Mouse (Mus musculus) left cerebral cortex, adult 18-20 months (tissue): ENCODE measurements around the gene Taar3. TPM values are rescaled to one million over a fixed set of nuclear protein-coding genes. Genes with fewer than 3 reads are reported as not detected.

Experiments
- DNase-seq, 2 experiments: peaks; one replicate each; pipeline ENCODE4 v3.0.0; 2021 to 2022; ENCODE audit warnings: low spot score in 2 of 2, mixed read lengths in 1 of 2
- total RNA-seq, 2 experiments: library from RNA; stranded (reverse); gene quantifications; 2 replicates each; pipeline ENCODE4 v1.2.3; 2021

Taar3 gene
- total RNA-seq, 2 experiments from 2014 or later: not detected

DNA sequence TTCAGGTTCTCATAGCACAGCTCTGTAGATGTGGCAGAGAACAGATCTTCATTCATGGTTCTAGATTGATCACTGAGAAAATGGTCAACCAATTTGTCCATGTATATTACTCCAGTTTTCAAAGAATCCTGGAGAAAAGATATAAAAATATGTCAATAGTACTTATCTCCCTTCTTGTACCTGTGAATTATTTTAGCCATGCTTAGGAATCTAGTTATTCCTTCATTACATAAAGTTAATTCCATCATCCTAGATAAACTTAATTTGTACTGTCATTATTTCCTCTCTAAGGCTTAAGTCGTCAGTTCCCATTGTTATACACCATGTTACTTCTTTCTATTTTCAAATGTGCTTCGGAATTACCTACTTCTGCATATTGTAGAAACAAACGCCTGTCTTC lies 44.0 kb downstream of the Taar3 start, which contains the start of gene Taar7a:
TSS of gene Taar7a (minus strand) at position 101 of the 400 bp plus-strand sequence.
- no peak for DNase-seq

DNA sequence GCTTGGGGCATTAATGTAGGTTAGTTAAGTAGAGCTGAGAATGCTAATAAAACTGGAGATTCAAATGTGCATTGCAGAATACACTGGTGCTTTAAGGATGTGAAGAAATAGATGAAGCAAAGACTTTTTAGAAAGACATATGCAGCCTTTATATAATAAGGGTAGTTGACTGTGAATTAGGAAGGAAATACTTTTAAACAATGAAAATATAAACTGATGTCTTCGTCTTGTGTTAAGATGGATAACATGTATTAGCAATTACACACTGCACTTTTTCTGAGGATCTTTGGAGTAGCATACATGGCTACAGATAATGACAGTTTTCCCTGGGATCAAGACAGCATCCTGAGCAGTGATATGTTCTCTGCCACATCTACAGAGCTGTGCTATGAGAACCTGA lies 50.3 kb downstream of the Taar3 start, which contains the start of gene Taar7b:
TSS of gene Taar7b (plus strand) at position 301 of the 400 bp plus-strand sequence.
- DNase-seq: no peak

Other genes with a start within 250 kb of the Taar3 start
- 100 to 1,000 TPM; 216 to 218 TPM for gene Rps12, start 162.3 kb upstream of the Taar3 start, total RNA-seq
- 10 to 100 TPM; 27.6 to 28.8 TPM for gene Slc18b1, start 152.6 kb upstream of the Taar3 start, total RNA-seq
- gene Vnn3, start 98.1 kb upstream of the Taar3 start, total RNA-seq: not detected
- not detected for gene Vnn1, start 54.9 kb upstream of the Taar3 start, total RNA-seq
- not detected for gene Taar1, start 29.2 kb upstream of the Taar3 start, total RNA-seq
- not detected for gene Taar2, start 11.0 kb upstream of the Taar3 start, total RNA-seq
- not detected for gene Taar4, start 10.9 kb downstream of the Taar3 start, total RNA-seq
- not detected for gene Taar5, start 21.1 kb downstream of the Taar3 start, total RNA-seq
- not detected for gene Taar6, start 36.1 kb downstream of the Taar3 start, total RNA-seq
- gene Taar7a, start 43.9 kb downstream of the Taar3 start, total RNA-seq: not detected
- gene Taar7b, start 50.4 kb downstream of the Taar3 start, total RNA-seq: not detected
- gene Taar7d, start 77.7 kb downstream of the Taar3 start, total RNA-seq: not detected
- not detected for gene Taar7e, start 88.1 kb downstream of the Taar3 start, total RNA-seq
- not detected for gene Taar7f, start 100.0 kb downstream of the Taar3 start, total RNA-seq
- not detected for gene Taar8a, start 126.9 kb downstream of the Taar3 start, total RNA-seq
- gene Taar8b, start 142.7 kb downstream of the Taar3 start, total RNA-seq: not detected
- not detected for gene Taar8c, start 152.4 kb downstream of the Taar3 start, total RNA-seq
- gene Taar9, start 160.0 kb downstream of the Taar3 start, total RNA-seq: not detected
- 100 to 1,000 TPM; 136 to 139 TPM for gene Stx7, start 199.7 kb downstream of the Taar3 start, total RNA-seq